Mouse (Mus musculus) liver, embryonic 12.5 days (tissue): ENCODE data around the gene Gm3625. TPM values are rescaled to one million over a fixed set of nuclear protein-coding genes. Genes with fewer than 3 reads are reported as not detected.
A peak's percentile ranks its signal among the peaks of the same experiment; 100 is the strongest.
"Not testable (repeated sequence)": the region's sequence is repeated elsewhere in the genome, so short reads cannot be mapped to it uniquely, and the experiment has no call there.

Experiments
- ATAC-seq: fragments of 200-750 bp; cut with Nextera tagmentation; 2 replicates; pipeline ENCODE4 v1.8.0; 2017; ENCODE audit warnings: moderate number of reproducible peaks, mild to moderate bottlenecking, moderate library complexity
- H3K27ac ChIP-seq: fragments of 300-500 bp; sonication (generic); 2 replicates; pipeline ENCODE4 v1.5.1; 2016; ENCODE audit warnings: mild to moderate bottlenecking
- H3K27me3 ChIP-seq: fragments of 300-500 bp; sonication (generic); replicated peaks from 2 replicates; pipeline ENCODE4 v1.6.1; 2016; ENCODE audit warnings: mild to moderate bottlenecking, moderate library complexity
- H3K36me3 ChIP-seq: fragments of 300-500 bp; sonication (generic); 2 replicates; pipeline ENCODE4 v1.6.1; 2016; ENCODE audit warnings: mild to moderate bottlenecking, moderate library complexity
- H3K4me1 ChIP-seq: fragments of 300-500 bp; sonication (generic); 2 replicates; pipeline ENCODE4 v1.6.1; 2016
- H3K4me2 ChIP-seq: fragments of 300-500 bp; sonication (generic); 2 replicates; pipeline ENCODE4 v1.6.1; 2016; ENCODE audit warnings: mild to moderate bottlenecking, moderate library complexity
- H3K4me3 ChIP-seq: fragments of 300-500 bp; sonication (generic); 2 replicates; pipeline ENCODE4 v1.5.1; 2016; ENCODE audit warnings: mild to moderate bottlenecking, moderate library complexity
- H3K9ac ChIP-seq: fragments of 300-500 bp; sonication (generic); 2 replicates; pipeline ENCODE4 v1.6.1; 2016; ENCODE audit warnings: mild to moderate bottlenecking, moderate library complexity
- H3K9me3 ChIP-seq: fragments of 300-500 bp; sonication (generic); replicated peaks from 2 replicates; pipeline ENCODE4 v1.6.1; 2016; ENCODE audit warnings: mild to moderate bottlenecking, moderate library complexity
- WGBS: fragments of 180-500 bp; shearing (Covaris S2); methylation state at CpG from one replicate; pipeline ENCODE4 v1.1.7; 2016; ENCODE audit not compliant: insufficient replicate concordance; 5-methylcytosine and 5-hydroxymethylcytosine counted together
- polyA plus RNA-seq: library from polyadenylated mRNA; unstranded; fragments of >200 nt; fragmentation: Nextera tagmentation; extraction: Ambion mirVana; gene quantifications from 2 replicates; pipeline ENCODE4 v1.2.1, GENCODE M21; 2016

Gene Gm3625
- polyA plus RNA-seq, 1 experiment from 2014 or later, result not detected

GRCm38 (mm10) chr12:4553704-4554103 is 39.0 kb downstream of the Gm3625 start:
- not testable (repeated sequence) for H3K27ac ChIP-seq, H3K4me3 ChIP-seq, H3K36me3 ChIP-seq, H3K9ac ChIP-seq, H3K4me1 ChIP-seq, H3K4me2 ChIP-seq, H3K9me3 ChIP-seq, ATAC-seq
- peaks cover 17% of the 10 kb centered on the region for H3K27me3 ChIP-seq
- WGBS, result 64% methylated on average over 3 of the region's 3 CpGs

DNA sequence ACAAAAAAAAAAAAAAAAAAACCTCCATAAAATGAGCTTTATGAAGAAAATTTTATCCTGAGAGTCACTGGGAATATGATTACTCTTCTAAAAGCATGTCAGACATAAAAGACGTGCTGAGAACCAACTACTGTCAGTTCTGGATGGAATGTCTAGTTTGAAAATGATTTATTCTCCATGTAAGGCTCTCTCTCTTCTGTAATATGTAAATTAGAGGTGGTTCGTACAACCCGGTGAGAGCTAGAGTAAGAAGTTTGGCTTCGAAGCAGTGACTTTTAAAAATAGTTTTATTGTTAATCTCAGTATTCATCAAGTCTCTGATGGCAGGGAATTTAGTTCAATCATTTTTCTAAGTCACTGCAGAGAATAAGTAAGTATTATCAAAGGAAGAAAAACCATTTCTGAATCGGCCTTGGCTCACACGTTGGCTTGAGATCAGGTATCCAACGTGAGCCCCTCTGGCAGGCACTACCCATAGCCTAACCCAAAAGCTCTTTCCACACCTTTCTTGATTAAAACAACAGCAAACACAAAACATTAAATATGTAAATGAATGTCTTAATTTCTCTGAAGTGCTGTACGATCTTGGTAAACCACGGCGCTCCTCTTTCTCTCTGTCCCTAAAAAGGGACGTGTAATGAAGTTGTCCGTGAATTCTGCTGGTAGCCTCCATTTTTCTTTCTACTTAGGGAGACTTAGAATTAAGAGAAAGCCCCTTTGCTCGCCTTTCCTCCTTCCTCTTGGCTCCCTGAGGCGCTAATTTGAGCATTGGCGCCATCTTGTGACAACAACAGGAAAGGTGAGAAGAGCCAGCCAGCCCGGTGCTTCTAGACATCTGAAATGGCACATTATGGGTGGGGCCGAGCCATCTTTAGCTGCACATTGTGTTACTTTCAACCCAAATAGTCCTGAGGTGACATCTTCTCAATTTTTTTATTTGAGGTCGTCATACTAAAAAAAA is 44.4 kb downstream of the Gm3625 start:
- Histone ChIP-seq H3K9ac (no peak overlapping the region), H3K27ac (no peak overlapping the region), H3K36me3 (no peaks in the 10 kb centered on the region), H3K4me1 (0 out of 2 replicates have a peak, but pooled peaks cover 3% of the 10 kb centered on the region), H3K27me3 (peaks cover 17% of the 10 kb centered on the region), H3K4me3 (no peak overlapping the region), H3K9me3 (no peaks in the 10 kb centered on the region), H3K4me2 (peak overlapping the region; percentile 43)
- 20% methylated on average over 18 of the region's 18 CpGs for WGBS
- no peak; the same call in 1 of the 2 replicates for ATAC-seq

DNA sequence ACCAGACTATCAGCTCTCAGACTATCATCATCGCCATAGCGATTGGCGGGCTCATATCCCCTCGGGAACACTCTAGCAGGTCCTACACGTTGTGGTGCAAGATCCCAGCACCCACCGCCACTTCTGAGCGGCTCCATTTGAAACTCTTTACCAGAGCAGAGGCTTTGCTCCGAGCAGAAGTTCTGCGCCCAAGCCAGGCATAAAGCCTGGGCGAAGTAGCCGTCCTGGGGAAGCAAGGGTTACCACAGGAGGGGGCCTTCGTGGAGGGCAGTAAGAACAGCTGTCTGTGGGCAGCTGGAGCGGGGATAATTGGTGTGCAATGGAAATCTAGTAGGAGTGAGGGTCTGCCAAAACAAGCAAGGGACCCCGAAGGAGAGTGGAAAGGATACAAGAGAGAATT is 45.2 kb downstream of the Gm3625 start:
- H3K4me1 ChIP-seq, result 0 out of 2 replicates have a peak, but pooled peaks cover 3% of the 10 kb centered on the region
- H3K4me3 ChIP-seq, result no peak overlapping the region
- no peak overlapping the region for H3K9ac ChIP-seq
- no peaks in the 10 kb centered on the region for H3K9me3 ChIP-seq
- H3K27me3 ChIP-seq, result peaks cover 17% of the 10 kb centered on the region
- no peak for ATAC-seq
- no peaks in the 10 kb centered on the region for H3K36me3 ChIP-seq
- H3K27ac ChIP-seq, result no peak overlapping the region
- WGBS, result 63% methylated on average over 14 of the region's 14 CpGs
- H3K4me2 ChIP-seq, result no peak overlapping the region

DNA sequence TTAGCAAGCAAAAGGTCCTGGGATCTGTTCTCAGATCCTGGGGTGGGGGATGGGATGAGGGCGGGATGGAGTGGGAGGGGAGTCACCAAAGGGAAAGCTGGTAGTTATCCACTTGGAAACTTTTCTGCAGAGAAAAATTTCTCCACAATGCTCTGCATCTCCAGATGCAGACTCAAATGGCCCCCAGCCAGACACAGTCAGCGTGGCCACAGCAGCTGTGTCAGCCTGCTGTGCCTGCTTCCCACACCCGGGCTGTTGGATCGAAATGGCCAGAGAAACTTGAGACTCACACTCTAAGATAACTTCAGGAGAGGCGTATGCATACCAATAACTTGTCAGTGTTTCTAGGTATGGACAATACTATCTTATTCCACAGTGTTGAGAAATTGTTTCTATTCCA is 46.2 kb downstream of the Gm3625 start:
- peaks cover 11% of the 10 kb centered on the region for H3K27me3 ChIP-seq
- H3K36me3 ChIP-seq, result no peaks in the 10 kb centered on the region
- H3K4me1 ChIP-seq, result no peaks in the 10 kb centered on the region
- no peak overlapping the region for H3K4me3 ChIP-seq
- no peak overlapping the region for H3K27ac ChIP-seq
- WGBS, result 75% methylated on average over 5 of the region's 5 CpGs
- no peak for ATAC-seq
- no peak overlapping the region for H3K4me2 ChIP-seq
- no peak overlapping the region for H3K9ac ChIP-seq
- no peaks in the 10 kb centered on the region for H3K9me3 ChIP-seq

DNA sequence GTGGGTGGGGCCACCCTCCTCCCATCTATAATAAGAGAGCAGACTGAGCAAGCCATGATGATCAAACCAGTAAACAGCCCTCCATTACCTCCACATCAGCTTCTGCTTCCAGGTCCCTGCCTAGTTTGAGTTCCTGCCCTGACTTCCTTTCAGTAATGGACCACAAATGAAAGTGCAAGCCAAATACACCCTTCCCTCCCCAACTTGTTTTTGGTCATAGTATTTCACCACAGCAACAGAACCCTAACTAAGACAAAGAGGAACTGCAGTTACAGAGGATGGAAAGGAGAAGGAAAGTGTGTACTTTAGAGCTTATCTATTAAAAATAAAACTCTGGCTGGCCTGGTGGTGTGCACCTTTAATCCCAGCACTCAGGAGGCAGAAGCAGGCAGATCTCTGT is 47.3 kb downstream of the Gm3625 start:
- no peak overlapping the region for H3K27ac ChIP-seq
- no peak overlapping the region for H3K4me3 ChIP-seq
- no peak overlapping the region for H3K4me2 ChIP-seq
- ATAC-seq, result no peak
- H3K27me3 ChIP-seq, result peaks cover 10% of the 10 kb centered on the region
- no peaks in the 10 kb centered on the region for H3K36me3 ChIP-seq
- no peak overlapping the region for H3K9ac ChIP-seq
- H3K4me1 ChIP-seq, result no peaks in the 10 kb centered on the region
- H3K9me3 ChIP-seq, result no peaks in the 10 kb centered on the region

GRCm38 (mm10) chr12:4544400-4544919 is 48.3 kb downstream of the Gm3625 start:
- peaks cover 4% of the 10 kb centered on the region for H3K27me3 ChIP-seq
- no peak overlapping the region for H3K27ac ChIP-seq
- no peaks in the 10 kb centered on the region for H3K9me3 ChIP-seq
- no peak overlapping the region for H3K9ac ChIP-seq
- 72% methylated on average over 5 of the region's 5 CpGs for WGBS
- no peak for ATAC-seq
- no peaks in the 10 kb centered on the region for H3K36me3 ChIP-seq
- H3K4me2 ChIP-seq, result no peak overlapping the region
- no peak overlapping the region for H3K4me3 ChIP-seq
- H3K4me1 ChIP-seq, result no peaks in the 10 kb centered on the region

Other genes starting within 250 kb of the Gm3625 start
- 1.9 and 2.3 TPM in 2 replicates for gene Ncoa1, start 115.7 kb downstream of the Gm3625 start, polyA plus RNA-seq
- 34.3 and 35.4 TPM in 2 replicates for gene Itsn2, start 289 bp downstream of the Gm3625 start, polyA plus RNA-seq
- 0.20 TPM in 1 of 2 replicates, not detected in the other for gene Fam228a, start 145.5 kb upstream of the Gm3625 start, polyA plus RNA-seq
- gene Pfn4, start 176.1 kb upstream of the Gm3625 start, polyA plus RNA-seq, result 1.7 and 1.8 TPM in 2 replicates
- gene Fam228b, start 176.3 kb upstream of the Gm3625 start, polyA plus RNA-seq, result 0.93 and 2.6 TPM in 2 replicates
- 193 and 203 TPM in 2 replicates for gene Sf3b6, start 224.6 kb upstream of the Gm3625 start, polyA plus RNA-seq
- gene Fkbp1b, start 248.7 kb upstream of the Gm3625 start, polyA plus RNA-seq, result 5.0 and 5.2 TPM in 2 replicates